Mouse (Mus musculus): Measurements from ENCODE around the gene Dnmt3a.

Gene Dnmt3a

DNA sequence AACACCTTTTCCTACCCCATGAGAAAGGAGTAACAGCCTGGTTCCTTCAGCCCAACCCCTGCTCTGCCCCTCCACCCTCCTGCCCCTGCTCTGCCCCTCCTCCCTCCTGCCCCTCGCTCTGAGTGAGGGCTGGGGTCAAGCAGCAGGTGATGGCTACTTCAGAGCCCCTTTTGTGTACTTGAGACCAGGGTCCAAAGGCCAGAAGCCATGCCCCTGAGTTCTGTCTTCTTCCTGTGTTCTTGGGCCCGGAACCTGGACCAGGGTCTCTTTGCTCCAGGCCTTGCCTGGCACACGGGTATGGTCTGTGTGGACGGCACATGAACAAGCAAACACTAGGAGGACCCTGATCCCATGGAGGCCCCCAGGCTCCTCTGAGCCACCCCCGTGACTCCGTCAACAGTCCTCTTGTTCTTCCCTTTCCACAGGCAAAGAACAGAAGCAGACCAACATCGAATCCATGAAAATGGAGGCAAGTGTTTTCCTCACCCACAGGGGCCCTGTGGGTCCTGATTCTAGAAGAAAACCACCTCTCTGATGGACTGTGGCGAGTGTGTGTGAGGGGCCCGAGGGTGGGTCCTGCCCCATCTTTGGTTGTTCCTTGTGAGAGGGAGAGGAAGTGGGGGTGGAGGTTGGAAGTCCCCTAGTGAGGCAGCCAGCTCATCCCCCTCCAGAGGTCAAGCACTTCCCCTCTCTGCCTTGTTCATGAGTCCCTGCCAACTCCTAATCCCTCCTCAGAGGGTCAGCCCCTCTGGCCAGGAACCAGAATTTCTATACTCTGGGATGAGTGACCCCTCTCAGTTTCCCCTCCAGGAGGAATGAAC lies 66.8 kb downstream of the Dnmt3a start:
- DNase-seq (ENCODE audit: extremely low read depth, low read depth, low spot score), result no peak

DNA sequence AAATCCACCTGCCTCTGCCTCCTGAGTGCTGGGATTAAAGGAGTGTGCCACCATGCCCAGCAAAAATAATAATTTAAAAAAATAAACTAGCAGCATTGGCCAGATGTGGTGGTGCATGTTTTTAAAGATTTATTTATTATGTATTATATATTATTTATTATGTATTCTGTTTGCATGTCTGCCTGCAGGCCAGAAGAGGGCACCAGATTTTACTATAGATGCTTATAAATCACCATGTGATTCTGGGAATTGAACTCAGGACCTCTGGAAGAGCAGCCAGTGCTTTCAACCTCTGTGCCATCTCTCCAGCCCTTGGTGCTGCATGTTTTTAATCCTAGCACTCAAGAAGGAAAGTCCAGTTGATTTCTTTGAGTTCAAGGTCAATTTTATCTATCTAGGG lies 69.7 kb downstream of the Dnmt3a start:
- DNase-seq (ENCODE audit: extremely low read depth, low read depth, low spot score), result no peak

DNA sequence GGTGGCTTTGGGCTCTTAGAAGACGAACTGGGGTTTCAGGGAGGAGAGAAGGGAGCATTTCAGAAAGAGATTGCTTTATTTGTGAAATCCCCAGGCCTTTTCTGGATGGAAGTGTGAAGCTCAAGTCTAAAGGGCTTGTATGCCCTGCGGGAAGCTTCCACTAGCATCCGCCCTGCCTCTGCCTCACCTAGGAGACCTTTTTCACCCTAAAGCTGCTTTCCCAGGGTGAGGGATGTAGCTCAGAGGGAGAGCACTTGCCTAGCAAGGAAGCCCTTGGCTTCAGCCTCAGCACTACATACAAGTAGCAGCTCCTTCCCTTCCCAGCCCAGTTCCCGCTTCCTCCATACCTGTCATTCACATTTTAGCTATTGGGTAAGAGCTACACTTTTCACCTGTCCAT lies 71.6 kb downstream of the Dnmt3a start:
- no peak for DNase-seq (ENCODE audit: extremely low read depth, low read depth, low spot score)

DNA sequence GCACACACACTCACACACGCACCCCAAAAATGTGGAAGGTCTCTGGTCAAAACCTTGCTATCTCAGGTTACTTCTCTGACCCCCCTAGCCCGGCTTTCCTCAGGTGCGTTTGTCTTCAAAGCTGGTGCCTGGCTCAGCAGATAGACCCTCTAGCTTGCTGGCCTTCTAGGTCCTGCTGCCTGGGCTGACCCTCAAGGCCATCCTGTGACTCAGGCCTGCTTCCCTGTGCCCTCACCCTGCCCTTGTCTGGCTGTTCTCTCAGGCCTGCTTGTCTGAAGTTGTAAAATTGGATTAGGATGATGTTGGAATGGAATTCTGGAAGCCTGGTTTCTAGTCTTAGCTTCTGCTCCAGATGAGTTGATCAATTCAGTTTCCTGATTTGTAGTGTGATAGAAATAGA lies 75.7 kb downstream of the Dnmt3a start:
- DNase-seq (ENCODE audit: extremely low read depth, low read depth, low spot score), result no peak

DNA sequence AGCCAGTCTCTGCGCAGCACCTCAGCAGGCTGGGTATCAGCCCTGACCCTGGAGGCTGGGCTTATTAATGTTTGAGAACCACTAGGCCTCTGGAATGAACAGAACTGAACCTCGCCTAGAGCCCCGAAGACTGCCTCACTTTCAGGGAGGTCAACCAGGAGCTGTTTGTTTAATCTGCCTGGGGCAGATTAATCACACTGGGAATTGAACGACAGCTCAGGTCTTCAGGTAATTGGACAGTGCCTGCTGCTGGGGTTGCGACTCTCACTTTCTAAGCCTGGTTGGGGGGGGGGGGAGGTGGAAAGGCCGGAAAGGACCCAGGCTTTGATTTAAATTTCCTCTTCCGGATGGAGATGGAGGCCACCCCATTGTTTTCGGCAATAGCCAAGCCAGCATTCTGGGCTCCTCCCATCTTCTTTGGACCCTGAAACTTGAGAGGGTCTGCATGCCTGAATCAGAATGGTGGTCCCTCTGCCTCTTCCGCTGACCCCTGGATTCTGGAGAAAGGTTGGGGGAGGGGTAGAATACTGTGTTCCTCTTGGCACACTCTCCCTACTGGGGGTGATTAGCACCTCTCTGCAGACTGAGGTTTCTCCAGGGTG lies 79.2 kb downstream of the Dnmt3a start:
- DNase-seq (ENCODE audit: extremely low read depth, low read depth, low spot score), result no peak

DNA sequence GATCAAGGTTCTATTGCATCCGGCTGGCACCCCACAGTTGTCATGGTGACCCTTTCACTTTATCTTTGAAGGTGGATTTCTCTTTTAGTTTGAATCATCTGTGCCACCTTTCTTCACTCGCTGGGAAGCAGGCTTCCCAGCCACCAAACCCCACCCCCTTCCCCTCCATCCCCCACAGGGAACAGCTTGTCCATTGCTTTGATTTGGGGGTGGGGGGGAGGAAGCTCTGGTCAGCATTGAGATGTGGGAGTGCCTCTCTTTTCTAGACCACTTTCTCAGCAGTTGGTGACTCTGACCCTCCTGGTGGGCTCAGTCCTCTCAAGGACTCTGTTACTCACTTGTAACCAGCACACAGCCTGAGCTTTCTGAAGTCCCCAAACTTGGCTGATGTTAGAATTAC lies 80.8 kb downstream of the Dnmt3a start:
- no peak for DNase-seq (ENCODE audit: extremely low read depth, low read depth, low spot score)

DNA sequence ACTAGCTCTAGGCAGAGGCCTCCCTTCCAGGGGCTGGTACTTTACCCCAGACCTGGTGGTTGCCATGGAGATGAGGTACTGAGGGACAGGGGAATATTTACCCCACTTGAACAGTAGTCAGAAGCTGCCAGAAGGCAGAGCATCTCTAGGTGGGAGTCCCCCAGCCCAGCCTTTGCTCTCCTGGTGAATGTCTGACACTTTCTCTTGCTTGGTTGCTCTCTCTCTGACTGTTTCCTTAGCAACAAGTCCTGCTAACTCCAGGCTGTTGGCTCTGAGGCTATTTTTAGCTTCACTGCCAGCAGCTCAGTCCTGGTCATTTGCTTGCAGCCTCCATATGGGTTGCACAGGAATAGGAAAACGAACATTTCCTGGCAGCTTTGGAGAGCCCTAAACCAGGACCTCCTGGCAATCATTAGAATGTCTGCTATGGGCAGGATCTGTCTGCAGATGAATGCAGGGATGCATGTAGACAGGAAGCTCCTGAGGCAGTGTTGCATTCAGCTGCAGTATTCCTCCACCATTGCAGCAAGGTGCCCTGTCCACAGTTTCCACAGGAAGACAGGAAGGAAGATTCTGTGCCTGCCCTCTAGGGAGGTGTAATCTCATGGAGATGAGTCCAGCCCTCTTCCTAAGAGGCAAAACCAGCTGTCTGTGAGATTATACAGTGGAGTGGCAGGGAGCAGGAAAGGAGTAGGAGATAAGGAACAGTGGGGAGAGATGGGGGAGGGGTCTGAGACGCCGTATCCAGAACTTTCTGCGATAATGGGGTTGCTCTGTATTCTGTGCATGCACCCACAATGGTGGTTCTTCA lies 81.9 kb downstream of the Dnmt3a start:
- DNase-seq (ENCODE audit: extremely low read depth, low read depth, low spot score), result no peak

DNA sequence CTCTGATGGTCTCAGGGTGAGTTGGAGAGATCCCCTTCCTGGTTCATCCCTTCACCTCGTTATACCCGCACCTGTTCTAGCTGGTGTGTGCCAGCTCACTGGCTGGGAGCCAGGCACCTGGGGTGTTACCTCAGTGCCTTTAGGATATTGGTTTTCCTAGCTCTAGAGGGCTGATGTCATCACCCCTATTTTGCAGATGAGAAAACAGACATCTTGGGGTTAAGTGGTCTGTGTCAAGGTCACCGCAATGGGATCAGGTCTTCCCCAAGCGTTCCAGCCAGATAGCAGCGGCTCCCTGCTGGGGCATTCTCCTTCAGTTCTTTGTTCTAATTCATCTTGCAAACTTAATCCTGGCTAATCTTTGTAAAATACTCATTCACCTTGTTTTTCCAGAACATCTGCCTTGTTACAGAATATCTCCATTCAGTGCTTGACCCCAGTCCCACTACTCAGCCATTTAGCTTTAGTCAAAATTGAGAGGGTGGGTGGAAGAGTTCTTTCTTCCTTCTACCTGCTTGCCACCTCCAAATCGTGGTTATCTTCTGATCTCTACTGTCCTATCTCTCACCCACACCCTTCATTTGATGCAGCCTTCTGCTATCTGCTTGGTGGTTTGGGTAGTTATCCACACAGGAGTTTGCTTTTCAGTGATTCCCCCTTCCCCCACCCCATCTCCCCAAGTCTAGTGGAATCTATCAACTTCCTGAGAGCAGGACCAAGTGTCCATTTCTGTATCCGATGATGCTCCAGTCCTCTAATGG lies 84.2 kb downstream of the Dnmt3a start:
- DNase-seq (ENCODE audit: extremely low read depth, low read depth, low spot score), result no peak

DNA sequence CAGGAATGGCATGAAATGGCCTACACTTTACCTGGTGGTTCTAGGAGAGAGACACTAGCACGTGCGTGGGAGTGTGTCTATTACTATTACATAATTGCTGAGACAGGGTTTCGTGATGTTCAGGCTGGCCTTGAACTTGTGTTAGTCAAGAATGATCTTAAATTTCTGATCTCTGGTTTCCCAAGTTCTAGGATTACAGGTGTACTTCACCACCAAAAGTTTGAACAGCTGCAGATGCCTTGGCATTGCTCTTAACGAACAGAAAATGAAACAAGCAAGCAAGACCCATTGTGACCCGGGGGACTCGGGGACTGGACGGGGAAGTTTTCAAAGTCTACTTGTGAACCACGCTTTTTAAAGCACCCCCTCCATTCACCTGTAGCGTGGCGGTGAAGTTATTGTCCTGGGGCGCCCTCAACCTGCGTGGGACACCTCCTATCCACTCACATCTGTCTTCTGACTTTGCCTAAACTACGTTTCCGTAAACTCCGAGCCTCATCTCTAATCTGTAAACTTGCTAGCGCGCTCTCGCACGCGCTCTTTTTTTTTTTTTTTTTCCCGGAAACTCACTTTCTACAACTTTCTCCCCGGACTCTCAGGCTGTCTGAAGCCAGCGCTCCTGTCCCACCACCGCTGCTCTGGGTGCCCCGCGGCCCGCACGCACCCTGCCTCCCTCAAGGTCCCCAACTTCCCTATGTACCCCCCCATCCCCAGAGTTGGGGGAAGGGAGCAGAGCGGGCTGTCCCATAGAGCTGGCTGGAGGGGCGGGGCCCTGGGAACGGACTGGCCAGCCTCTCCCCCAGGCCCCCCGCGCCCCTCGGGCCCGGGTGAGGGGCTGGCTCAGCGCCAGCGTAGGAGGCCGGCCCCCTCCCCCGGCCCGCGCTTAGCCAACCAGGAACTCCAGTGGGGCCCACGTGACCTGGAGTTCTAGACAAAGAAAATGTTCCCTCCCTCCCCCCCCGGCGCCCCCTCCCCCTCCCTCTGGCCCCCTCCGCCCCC lies 85.2 kb downstream of the Dnmt3a start:
- DNase-seq (ENCODE audit: extremely low read depth, low read depth, low spot score), result no peak

DNA sequence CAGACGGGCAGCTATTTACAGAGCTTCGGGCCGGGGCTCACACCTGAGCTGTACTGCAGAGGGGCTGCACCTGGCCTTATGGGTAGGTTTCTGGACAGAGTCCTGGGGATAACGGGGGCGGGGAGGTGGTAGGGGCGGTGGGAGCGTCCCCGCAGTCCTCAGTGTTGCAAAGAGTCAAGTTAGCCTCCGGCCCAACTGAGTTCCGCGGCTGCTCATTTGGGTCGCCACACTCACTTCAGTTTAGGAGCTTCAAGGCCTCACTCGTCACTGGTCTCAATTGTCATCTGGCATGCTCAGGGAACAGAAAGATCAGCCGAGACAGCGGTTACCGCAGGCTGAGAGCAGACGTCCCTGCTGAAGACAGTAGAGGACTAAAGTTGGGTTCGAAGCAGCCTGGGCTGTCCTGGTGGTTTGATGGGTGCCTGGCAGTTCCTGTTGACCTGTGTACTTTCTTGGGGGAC lies 86.0 kb downstream of the Dnmt3a start:
- no peak for DNase-seq (ENCODE audit: extremely low read depth, low read depth, low spot score)

DNA sequence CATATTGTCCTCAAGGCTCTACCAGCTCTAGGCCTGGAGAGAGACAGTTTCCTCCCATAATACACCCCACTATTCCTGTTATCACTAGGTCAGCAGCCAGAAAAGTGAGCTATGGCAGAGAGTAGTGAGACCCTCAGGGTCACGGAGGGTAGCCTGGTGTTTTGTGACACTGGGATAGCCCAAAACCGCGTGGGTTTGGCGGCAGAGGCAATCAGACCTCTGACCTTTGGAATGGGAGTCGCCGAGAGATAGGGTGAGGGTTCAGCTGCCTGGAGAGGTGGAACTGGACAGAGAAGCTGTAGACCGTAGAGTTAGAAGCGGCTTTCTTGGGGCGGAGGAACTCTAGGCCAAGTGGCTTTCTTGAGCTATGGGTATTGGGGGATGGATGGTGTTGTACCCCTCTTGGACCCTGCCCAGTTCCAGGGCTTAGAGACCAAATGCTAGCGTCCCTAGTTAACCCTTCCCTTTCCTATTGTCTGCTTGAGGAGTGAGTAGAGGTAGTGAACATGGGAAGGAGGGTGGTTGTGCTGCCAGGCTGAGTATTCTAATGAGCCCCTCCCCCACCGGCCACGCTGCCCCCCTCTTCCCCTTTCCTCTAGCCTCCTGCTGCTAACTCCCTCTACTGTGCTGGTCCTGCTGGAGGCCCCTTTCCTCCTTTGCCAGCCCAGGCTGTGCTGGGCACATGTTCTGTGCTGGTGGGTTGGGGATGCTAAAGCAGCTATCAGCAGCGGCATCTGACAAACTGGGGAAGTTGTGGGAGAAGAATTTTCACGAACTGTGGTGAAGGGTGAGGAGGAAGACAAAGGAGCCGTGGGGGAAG lies 86.6 kb downstream of the Dnmt3a start:
- DNase-seq (ENCODE audit: extremely low read depth, low read depth, low spot score), result no peak

DNA sequence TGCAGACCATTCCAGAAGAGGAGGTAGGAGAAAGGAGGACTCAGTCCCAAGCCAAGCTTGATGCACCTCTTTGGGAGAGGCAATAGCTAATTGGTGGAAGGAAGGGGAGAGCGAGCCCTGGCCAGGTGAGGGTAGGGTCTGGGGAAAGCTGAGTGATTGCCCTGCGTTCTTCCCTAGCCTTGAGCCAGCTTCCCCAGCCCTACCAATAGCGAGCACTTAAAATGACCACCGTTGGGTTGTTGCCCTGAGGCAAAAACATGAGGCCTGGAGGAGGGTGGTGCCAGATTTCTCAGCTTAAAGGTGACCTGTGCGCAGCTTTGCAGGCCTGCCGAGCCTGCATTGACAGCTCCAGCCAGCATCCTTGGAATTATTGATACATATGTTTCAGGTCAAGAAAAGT lies 87.5 kb downstream of the Dnmt3a start:
- DNase-seq (ENCODE audit: extremely low read depth, low read depth, low spot score), result no peak

DNA sequence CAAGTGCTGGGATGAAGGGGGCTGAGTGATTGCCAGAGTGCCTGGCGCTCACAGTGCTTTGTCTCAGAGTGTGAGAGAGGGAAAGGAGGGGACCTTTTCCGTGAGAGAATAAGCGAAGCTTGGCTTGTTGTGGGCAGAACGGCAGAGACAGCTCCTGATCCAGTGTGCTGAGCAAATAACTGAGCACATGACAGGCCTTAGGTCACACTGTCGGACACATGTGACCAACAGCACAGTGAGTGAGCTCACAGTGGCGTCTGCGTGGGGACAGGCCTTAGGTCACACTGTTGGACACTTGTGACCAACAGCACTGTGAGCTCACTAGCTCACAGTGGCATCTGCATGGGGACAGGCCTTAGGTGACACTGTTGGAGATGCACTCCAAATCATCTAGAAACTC lies 88.7 kb downstream of the Dnmt3a start:
- no peak for DNase-seq (ENCODE audit: extremely low read depth, low read depth, low spot score)

DNA sequence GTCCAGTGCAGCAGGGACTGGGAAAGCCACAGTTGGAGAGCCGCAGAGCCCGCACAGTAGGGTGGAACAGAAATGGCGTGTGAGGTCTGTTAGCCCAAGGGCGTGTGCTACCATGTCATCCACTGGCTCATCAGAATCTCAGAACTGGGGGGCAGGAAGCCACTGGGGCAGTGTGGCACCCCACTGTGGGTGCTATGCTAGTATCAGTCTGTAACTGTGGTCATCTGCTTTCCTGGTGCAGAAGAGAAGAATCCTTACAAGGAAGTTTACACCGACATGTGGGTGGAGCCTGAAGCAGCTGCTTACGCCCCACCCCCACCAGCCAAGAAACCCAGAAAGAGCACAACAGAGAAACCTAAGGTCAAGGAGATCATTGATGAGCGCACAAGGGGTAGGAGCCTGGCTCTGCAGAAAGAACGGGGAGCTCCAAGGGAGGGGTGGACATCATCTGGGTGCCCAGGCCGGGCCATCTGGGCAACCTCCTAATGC lies 91.3 kb downstream of the Dnmt3a start:
- DNase-seq (ENCODE audit: extremely low read depth, low read depth, low spot score), result no peak

DNA sequence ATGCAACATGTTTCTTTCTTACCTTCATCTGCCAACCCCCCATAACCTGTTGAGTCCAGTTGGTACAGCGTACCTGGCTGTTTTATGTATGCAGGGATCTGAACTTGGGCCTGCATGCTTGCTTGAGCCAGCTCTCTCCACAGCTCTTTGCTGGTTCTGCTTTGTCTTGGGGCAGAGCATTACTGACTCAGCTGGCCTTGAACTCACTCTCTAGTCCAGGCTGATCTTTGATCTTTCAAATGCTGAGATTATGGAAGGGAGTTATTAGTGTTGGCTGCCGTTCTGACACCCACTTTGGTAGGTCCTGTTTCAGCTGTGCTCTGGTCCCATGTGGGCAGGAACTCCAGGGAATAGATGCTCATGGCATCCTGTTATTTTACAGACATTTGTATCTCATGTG lies 93.0 kb downstream of the Dnmt3a start:
- no peak for DNase-seq (ENCODE audit: extremely low read depth, low read depth, low spot score)

DNA sequence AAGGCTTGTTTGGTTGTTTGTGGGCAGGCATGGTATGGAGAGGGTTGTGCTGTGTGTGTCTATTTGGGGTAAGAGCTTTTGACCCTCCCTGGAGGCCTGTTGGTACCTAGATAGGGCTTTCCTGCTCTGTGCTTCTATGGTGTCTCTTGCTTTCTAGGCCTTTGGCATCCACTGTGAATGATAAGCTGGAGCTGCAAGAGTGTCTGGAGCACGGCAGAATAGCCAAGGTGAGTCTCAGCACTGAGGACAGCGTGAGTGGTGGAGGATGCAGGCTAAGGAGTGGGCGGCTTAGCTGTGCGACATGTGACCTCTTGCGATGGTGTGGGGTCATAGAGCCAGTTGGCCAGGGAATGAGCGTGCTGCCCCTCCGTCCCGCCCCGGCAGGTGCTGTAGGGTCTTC lies 99.6 kb downstream of the Dnmt3a start:
- no peak for DNase-seq (ENCODE audit: extremely low read depth, low read depth, low spot score)

DNA sequence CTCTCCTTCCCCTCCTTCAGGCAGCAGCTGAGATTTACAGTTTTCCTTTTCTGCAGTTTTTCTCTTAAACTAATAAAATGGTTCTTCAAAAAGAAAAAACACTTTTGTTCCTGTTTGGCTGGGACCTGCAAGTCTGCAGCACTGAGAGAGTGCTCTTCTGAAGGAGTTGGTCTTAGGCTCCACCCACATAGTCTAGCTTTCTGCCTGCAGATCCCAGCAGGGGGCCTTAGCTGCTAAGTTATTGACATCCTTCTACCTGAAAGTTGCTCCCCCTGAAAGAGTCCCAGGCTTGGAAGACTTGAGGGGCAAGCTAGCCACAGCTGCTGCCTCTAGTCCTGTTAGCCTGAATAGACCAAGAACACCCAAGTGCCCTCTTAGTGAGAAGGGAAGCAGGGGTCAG lies 100.5 kb downstream of the Dnmt3a start:
- no peak for DNase-seq (ENCODE audit: extremely low read depth, low read depth, low spot score)

DNA sequence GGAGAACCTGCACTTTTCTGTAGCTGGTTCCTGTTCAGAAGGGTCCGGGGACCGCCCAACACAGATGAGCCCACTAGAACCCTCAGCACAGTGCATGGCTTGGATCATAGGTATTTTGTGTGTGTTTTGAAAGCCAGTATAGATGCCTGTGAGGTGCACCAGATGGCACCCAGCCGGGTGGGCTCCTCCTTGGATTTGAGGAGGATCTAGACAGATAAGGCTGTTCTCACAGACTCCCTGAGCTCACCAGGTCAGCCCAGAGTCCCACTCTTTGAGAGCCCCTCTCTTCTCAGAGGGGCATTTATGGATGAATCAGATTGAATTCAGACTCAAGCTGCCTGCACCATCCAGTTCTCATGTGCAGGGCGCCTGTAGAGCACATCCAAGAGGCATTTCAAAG lies 101.2 kb downstream of the Dnmt3a start:
- no peak for DNase-seq (ENCODE audit: extremely low read depth, low read depth, low spot score)

DNA sequence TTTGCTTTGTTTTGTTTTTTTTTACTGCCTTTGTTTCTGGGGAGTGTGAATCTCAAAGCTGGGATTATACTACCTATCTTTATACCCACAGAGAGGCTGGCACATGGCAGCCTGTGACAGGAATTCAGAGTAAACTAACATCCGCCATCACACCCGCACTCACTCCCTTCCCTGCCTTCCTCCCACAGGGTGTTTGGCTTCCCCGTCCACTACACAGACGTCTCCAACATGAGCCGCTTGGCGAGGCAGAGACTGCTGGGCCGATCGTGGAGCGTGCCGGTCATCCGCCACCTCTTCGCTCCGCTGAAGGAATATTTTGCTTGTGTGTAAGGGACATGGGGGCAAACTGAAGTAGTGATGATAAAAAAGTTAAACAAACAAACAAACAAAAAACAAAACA lies 101.6 kb downstream of the Dnmt3a start:
- DNase-seq (ENCODE audit: extremely low read depth, low read depth, low spot score), result no peak

All from fat pad, adult 2 months (tissue).